Mouse (Mus musculus): Measurements from ENCODE around the gene Atp5b. TPM values are rescaled to one million over a fixed set of nuclear protein-coding genes. Genes with fewer than 3 reads are reported as not detected.
A peak's percentile ranks its signal among the peaks of the same experiment; 100 is the strongest.

The Atp5b gene
- polyA plus RNA-seq, 1 experiment from 2014 or later: 2,704 TPM

GRCm38 (mm10) chr10:128092506-128093495 lies 9.7 kb downstream of the Atp5b start:
- peak; percentile 52 for ATAC-seq
- WGBS: under 1% methylated on average over 81 of the region's 88 CpGs
- Histone ChIP-seq H3K4me2 (ENCODE audit: low read length) (peak overlapping the region; percentile 92), H3K9ac (ENCODE audit: low read depth, low read length) (peak overlapping the region; percentile 87), H3K4me1 (ENCODE audit: control insufficient read depth, insufficient read depth, low read depth, low read length) (peaks cover 29% of the 10 kb centered on the region), H3K27me3 (replicated peaks; ENCODE audit: control insufficient read depth, insufficient read depth, low read length) (no peaks in the 10 kb centered on the region), H3K36me3 (ENCODE audit: control insufficient read depth, insufficient read depth, low read length) (peaks cover 27% of the 10 kb centered on the region), H3K4me3 (ENCODE audit: low read length) (peak overlapping the region; percentile 79), H3K9me3 (ENCODE audit: control insufficient read depth, low read length) (no peaks in the 10 kb centered on the region), H3K27ac (ENCODE audit: low read depth, low read length) (peak overlapping the region; percentile 89)

GRCm38 (mm10) chr10:128093496-128094294 lies 10.6 kb downstream of the Atp5b start:
- H3K4me1 ChIP-seq (ENCODE audit: control insufficient read depth, insufficient read depth, low read depth, low read length): peaks cover 38% of the 10 kb centered on the region
- H3K4me3 ChIP-seq (ENCODE audit: low read length): peak overlapping the region; percentile 79
- peak overlapping the region; percentile 87 for H3K9ac ChIP-seq (ENCODE audit: low read depth, low read length)
- no peaks in the 10 kb centered on the region for H3K9me3 ChIP-seq (ENCODE audit: control insufficient read depth, low read length)
- 18% methylated on average over 13 of the region's 13 CpGs for WGBS
- H3K27ac ChIP-seq (ENCODE audit: low read depth, low read length): peak overlapping the region; percentile 89
- peaks cover 18% of the 10 kb centered on the region for H3K36me3 ChIP-seq (ENCODE audit: control insufficient read depth, insufficient read depth, low read length)
- H3K27me3 ChIP-seq (replicated peaks; ENCODE audit: control insufficient read depth, insufficient read depth, low read length): no peaks in the 10 kb centered on the region
- no peak for ATAC-seq
- peak overlapping the region; percentile 92 for H3K4me2 ChIP-seq (ENCODE audit: low read length)

DNA sequence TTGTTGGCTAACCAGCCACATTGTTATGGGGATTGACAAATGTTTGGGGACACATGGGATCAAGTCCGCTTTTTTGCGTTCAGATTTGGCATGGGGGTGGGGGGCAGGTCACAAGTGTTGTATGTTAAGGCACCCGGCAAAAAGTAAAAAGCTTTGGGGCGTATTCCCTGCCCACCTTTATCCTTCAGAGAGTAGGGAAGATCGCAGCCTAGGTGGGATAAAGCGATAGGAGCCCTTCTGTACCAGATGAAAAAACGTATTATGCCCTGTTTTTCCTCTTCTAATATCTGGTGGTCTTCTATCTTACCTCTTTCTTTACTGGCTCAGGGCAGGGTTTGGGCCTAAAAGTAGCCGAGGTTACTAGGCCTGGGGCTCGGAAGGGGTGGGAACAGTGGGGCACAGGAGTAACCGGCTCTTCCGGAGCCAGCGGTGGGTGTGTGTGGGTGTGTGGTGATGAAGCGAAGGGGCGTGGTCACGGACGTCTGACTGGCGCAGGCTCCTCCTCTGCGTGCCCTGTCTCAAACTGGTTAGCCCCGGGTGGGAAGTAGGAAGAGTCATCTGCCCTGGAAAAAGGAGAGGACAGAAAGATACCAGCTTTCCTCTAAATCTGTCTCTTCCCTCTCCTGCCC lies 11.4 kb downstream of the Atp5b start:
- H3K36me3 ChIP-seq (ENCODE audit: control insufficient read depth, insufficient read depth, low read length): peaks cover 12% of the 10 kb centered on the region
- no peaks in the 10 kb centered on the region for H3K27me3 ChIP-seq (replicated peaks; ENCODE audit: control insufficient read depth, insufficient read depth, low read length)
- 9% methylated on average over 19 of the region's 19 CpGs for WGBS
- H3K9ac ChIP-seq (ENCODE audit: low read depth, low read length): peak overlapping the region; percentile 45; the same call in 1 of the 2 replicates
- no peak overlapping the region for H3K27ac ChIP-seq (ENCODE audit: low read depth, low read length)
- H3K4me2 ChIP-seq (ENCODE audit: low read length): peak overlapping the region; percentile 92
- no peaks in the 10 kb centered on the region for H3K9me3 ChIP-seq (ENCODE audit: control insufficient read depth, low read length)
- H3K4me3 ChIP-seq (ENCODE audit: low read length): peak overlapping the region; percentile 26
- peaks cover 40% of the 10 kb centered on the region for H3K4me1 ChIP-seq (ENCODE audit: control insufficient read depth, insufficient read depth, low read depth, low read length)
- ATAC-seq: peak; percentile 40

DNA sequence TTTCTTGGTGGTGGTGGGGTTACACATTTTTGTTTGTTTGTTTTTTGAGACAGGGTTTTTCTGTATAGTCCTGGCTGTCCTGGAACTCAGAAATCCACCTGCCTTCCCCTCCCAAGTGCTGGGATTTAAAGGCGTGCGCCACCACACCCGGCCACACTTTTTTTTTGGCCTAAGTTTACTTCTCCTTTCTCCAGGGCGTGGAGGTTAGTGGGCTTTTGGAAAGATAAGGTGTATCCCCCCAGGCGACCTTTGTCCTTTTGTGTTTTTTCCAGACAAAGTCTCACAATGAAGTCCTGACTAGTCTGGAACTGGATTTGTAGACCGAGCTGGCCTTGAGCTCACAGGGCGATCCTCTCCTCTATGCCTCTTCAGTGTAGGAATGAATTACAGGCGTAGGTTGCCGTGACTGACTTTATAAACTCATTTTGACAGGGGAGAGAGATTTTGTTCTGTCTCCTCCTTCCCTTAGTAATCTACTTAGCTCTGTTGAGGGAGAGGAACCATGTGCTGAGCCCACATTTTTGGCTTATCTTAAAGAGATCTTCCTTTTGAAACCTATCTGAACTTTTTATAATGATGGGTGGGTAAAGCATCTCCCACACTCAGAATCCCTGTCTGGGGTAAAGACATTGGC lies 12.0 kb downstream of the Atp5b start:
- 35% methylated on average over 9 of the region's 9 CpGs for WGBS
- H3K4me3 ChIP-seq (ENCODE audit: low read length): no peak overlapping the region
- no peak overlapping the region for H3K9ac ChIP-seq (ENCODE audit: low read depth, low read length)
- peaks cover 5% of the 10 kb centered on the region; the same call in 1 of the 2 replicates for H3K36me3 ChIP-seq (ENCODE audit: control insufficient read depth, insufficient read depth, low read length)
- H3K4me2 ChIP-seq (ENCODE audit: low read length): no peak overlapping the region; the same call in 1 of the 2 replicates
- no peak overlapping the region for H3K27ac ChIP-seq (ENCODE audit: low read depth, low read length)
- no peak for ATAC-seq
- no peaks in the 10 kb centered on the region for H3K27me3 ChIP-seq (replicated peaks; ENCODE audit: control insufficient read depth, insufficient read depth, low read length)
- H3K9me3 ChIP-seq (ENCODE audit: control insufficient read depth, low read length): no peaks in the 10 kb centered on the region
- H3K4me1 ChIP-seq (ENCODE audit: control insufficient read depth, insufficient read depth, low read depth, low read length): peaks cover 40% of the 10 kb centered on the region

- peak overlapping the region; percentile 16; the same call in 1 of the 2 replicates for H3K4me2 ChIP-seq (ENCODE audit: low read length)
- no peak for ATAC-seq
- H3K36me3 ChIP-seq (ENCODE audit: control insufficient read depth, insufficient read depth, low read length): no peaks in the 10 kb centered on the region
- H3K27me3 ChIP-seq (replicated peaks; ENCODE audit: control insufficient read depth, insufficient read depth, low read length): no peaks in the 10 kb centered on the region
- no peak overlapping the region for H3K4me3 ChIP-seq (ENCODE audit: low read length)
- H3K9me3 ChIP-seq (ENCODE audit: control insufficient read depth, low read length): no peaks in the 10 kb centered on the region
- H3K9ac ChIP-seq (ENCODE audit: low read depth, low read length): no peak overlapping the region
- WGBS: 27% methylated on average over 4 of the region's 4 CpGs
- peaks cover 34% of the 10 kb centered on the region for H3K4me1 ChIP-seq (ENCODE audit: control insufficient read depth, insufficient read depth, low read depth, low read length)
- no peak overlapping the region for H3K27ac ChIP-seq (ENCODE audit: low read depth, low read length)
Measured at GRCm38 (mm10) chr10:128096313-128096692, 13.2 kb downstream of the Atp5b start.

DNA sequence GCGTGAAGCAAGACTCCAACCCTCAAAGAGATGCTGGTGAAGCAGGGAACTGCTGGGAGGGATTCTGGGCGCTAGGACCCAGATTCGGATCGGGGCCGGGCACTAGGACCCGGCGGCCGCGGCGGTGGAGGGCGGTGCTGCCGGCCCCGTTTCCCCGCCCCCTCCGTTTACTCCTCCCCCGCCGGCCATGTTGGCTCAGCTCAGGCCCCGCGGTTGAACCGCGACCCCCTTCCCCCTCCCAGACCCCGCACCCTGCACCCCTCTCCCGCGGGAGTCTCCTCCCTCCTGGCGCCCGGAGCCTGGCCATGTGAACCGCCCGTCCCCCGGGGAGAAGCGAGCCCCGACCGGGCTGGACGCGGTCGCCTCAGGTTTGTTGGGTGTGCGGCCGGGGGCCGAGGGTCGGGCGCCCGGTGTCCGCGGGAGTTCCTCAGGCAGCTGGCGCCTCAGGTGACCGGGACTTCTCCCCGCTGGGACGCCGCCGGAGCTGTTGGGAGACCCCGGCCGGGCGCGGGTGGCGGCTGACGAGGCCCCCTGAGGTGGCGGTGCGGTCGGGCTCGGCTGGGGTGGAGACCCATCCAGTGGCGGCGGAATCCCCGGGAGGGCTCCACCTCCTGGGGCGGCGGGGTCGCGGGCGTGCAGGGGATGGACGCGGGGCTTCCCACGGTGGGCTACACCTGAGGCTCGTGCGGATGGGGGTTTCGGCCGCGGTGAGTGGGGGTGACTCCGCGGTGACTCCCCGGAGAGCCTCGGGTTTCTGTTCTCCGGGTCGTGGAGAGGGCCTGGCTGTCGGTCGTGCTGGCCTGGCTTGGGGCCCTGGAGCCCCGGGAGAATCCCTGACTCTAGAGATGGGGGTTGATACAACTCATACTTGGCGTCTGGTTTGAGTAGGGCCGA lies 13.9 kb downstream of the Atp5b start:
- peaks cover 27% of the 10 kb centered on the region for H3K4me1 ChIP-seq (ENCODE audit: control insufficient read depth, insufficient read depth, low read depth, low read length)
- H3K27ac ChIP-seq (ENCODE audit: low read depth, low read length): peak overlapping the region; percentile 87
- peak overlapping the region; percentile 94 for H3K9ac ChIP-seq (ENCODE audit: low read depth, low read length)
- H3K4me3 ChIP-seq (ENCODE audit: low read length): peak overlapping the region; percentile 89
- under 1% methylated on average over 58 of the region's 86 CpGs for WGBS
- H3K36me3 ChIP-seq (ENCODE audit: control insufficient read depth, insufficient read depth, low read length): no peaks in the 10 kb centered on the region
- peak; percentile 79 for ATAC-seq
- no peaks in the 10 kb centered on the region for H3K9me3 ChIP-seq (ENCODE audit: control insufficient read depth, low read length)
- H3K4me2 ChIP-seq (ENCODE audit: low read length): peak overlapping the region; percentile 61
- no peaks in the 10 kb centered on the region for H3K27me3 ChIP-seq (replicated peaks; ENCODE audit: control insufficient read depth, insufficient read depth, low read length)

DNA sequence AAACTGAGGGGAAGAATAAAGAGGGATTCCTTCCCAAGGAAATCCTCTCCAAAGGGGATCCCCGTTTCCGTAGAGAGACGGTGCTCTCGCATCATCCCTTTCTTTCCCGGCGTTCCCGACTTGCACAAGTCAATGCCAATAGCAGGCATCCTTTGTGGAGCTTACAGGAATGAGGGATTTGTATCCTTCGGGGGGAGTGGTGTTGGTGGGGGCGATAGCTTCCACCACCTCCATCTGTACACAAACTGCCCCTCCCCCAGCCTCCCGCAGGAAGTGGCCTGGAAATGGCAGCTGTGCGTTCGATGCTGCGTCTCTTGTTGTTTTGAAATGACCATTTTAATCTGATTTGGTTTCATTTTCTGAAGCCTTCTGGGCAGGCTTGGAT lies 14.5 kb downstream of the Atp5b start:
- Histone ChIP-seq H3K27ac (ENCODE audit: low read depth, low read length) (peak overlapping the region; percentile 87), H3K9me3 (ENCODE audit: control insufficient read depth, low read length) (no peaks in the 10 kb centered on the region), H3K27me3 (replicated peaks; ENCODE audit: control insufficient read depth, insufficient read depth, low read length) (no peaks in the 10 kb centered on the region), H3K4me1 (ENCODE audit: control insufficient read depth, insufficient read depth, low read depth, low read length) (peaks cover 25% of the 10 kb centered on the region), H3K9ac (ENCODE audit: low read depth, low read length) (peak overlapping the region; percentile 94), H3K4me3 (ENCODE audit: low read length) (peak overlapping the region; percentile 89), H3K36me3 (ENCODE audit: control insufficient read depth, insufficient read depth, low read length) (no peaks in the 10 kb centered on the region), H3K4me2 (ENCODE audit: low read length) (peak overlapping the region; percentile 61)
- WGBS: 0% methylated on average over 13 of the region's 13 CpGs
- no peak for ATAC-seq
